Mouse (Mus musculus) MEL (cell line): ENCODE measurements at regions not wholly inside any gene's neighbourhood (a gene's known extent, or its start where the extent isn't known, plus 50 kb on each side); places are given as distances from the start of the nearest gene placed in this dataset.

Source experiments
- DNase-seq: peaks from one replicate; pipeline ENCODE4 v3.0.0; 2011; ENCODE audit warnings: low read depth, low spot score
- H3K27ac ChIP-seq: 2 replicates; pipeline ENCODE4 v1.5.1; 2012; ENCODE audit warnings: low read depth, mild to moderate bottlenecking, control low read depth, low read length, moderate library complexity; ENCODE audit not compliant: control insufficient read depth
- H3K27me3 ChIP-seq, 2 experiments: fragments of 150-350 bp in 1 of 2; sonication (generic) in 1 of 2; 2 replicates each; pipeline ENCODE4 v1.6.1; 2012; ENCODE audit warnings: low read length in 2 of 2, mild to moderate bottlenecking in 2 of 2, improper control_type of control experiment in 1 of 2, moderate library complexity in 1 of 2; ENCODE audit not compliant: insufficient read depth in 2 of 2, control insufficient read depth in 1 of 2
- H3K36me3 ChIP-seq, 2 experiments: 2 replicates each; pipeline ENCODE4 v1.6.1; 2012 to 2014; ENCODE audit warnings: low read length in 2 of 2, improper control_type of control experiment in 1 of 2, inconsistent platforms in 1 of 2, mild to moderate bottlenecking in 1 of 2; ENCODE audit not compliant: insufficient read depth in 2 of 2, control insufficient read depth in 1 of 2
- H3K4me1 ChIP-seq, 2 experiments: fragments of 150-350 bp in 1 of 2; sonication (generic) in 1 of 2; 2 replicates each; pipeline ENCODE4 v1.6.1; 2012; ENCODE audit warnings: low read length in 2 of 2, improper control_type of control experiment in 1 of 2, mild to moderate bottlenecking in 1 of 2; ENCODE audit not compliant: insufficient read depth in 2 of 2, control insufficient read depth in 1 of 2
- H3K4me3 ChIP-seq, 2 experiments: fragments of 150-350 bp in 1 of 2; sonication (generic) in 1 of 2; 2 replicates each; pipeline ENCODE4 v1.5.1; 2012; ENCODE audit warnings: low read depth in 2 of 2, low read length in 2 of 2, mild to moderate bottlenecking in 2 of 2, moderate library complexity in 2 of 2, control low read depth in 1 of 2, improper control_type of control experiment in 1 of 2; ENCODE audit not compliant: control insufficient read depth in 1 of 2, insufficient read depth in 1 of 2
- H3K79me2 ChIP-seq: 2 replicates; pipeline ENCODE4 v1.6.1; 2012; ENCODE audit warnings: mild to moderate bottlenecking, low read length, moderate library complexity; ENCODE audit not compliant: control insufficient read depth, poor library complexity, insufficient read depth
- H3K9ac ChIP-seq: 2 replicates; pipeline ENCODE4 v1.6.1; 2012; ENCODE audit warnings: low read depth, mild to moderate bottlenecking, control low read depth, low read length, moderate library complexity; ENCODE audit not compliant: control insufficient read depth, poor library complexity, severe bottlenecking
- H3K9me3 ChIP-seq: fragments of 150-350 bp; sonication (generic); replicated peaks from 2 replicates; pipeline ENCODE4 v1.6.1; 2012; ENCODE audit warnings: mild to moderate bottlenecking, low read length, improper control_type of control experiment, moderate library complexity; ENCODE audit not compliant: insufficient read depth
- CHD2 ChIP-seq: IDR thresholded peaks from 2 replicates; pipeline ENCODE4 v1.6.1; 2011; ENCODE audit warnings: low read length, improper control_type of control experiment
- CTCF ChIP-seq, 3 experiments: IDR thresholded peaks in 2 of 3; conservative IDR thresholded peaks in 1 of 3; 2 replicates each; pipeline ENCODE4 v1.5.1; 2011 to 2012; ENCODE audit warnings: low read length in 3 of 3, low read depth in 2 of 3, mild to moderate bottlenecking in 2 of 3, improper control_type of control experiment in 1 of 3, inconsistent platforms in 1 of 3, mixed read lengths in 1 of 3, moderate library complexity in 1 of 3; ENCODE audit not compliant: control insufficient read depth in 1 of 3, insufficient read depth in 1 of 3, poor library complexity in 1 of 3, severe bottlenecking in 1 of 3
- E2F4 ChIP-seq: IDR thresholded peaks from 2 replicates; pipeline ENCODE4 v1.6.1; 2011; ENCODE audit warnings: low read depth, low read length, improper control_type of control experiment, borderline replicate concordance
- ELF1 ChIP-seq: IDR thresholded peaks from 2 replicates; pipeline ENCODE4 v1.6.1; 2014; ENCODE audit warnings: low read depth, mild to moderate bottlenecking, inconsistent platforms, low read length, improper control_type of control experiment, moderate library complexity
- GABPA ChIP-seq: IDR thresholded peaks from 2 replicates; pipeline ENCODE4 v1.6.1; 2012; ENCODE audit warnings: low read depth, mild to moderate bottlenecking, inconsistent platforms, low read length, improper control_type of control experiment, moderate library complexity
- GATA1 ChIP-seq: IDR thresholded peaks from 2 replicates; pipeline ENCODE4 v1.6.1; 2011; ENCODE audit warnings: low read depth, low read length, improper control_type of control experiment
- MAFK ChIP-seq: IDR thresholded peaks from 2 replicates; pipeline ENCODE4 v1.6.1; 2011; ENCODE audit warnings: low read depth, mild to moderate bottlenecking, low read length, improper control_type of control experiment, borderline replicate concordance
- MAZ ChIP-seq: IDR thresholded peaks from 2 replicates; pipeline ENCODE4 v1.6.1; 2012; ENCODE audit warnings: low read depth, mild to moderate bottlenecking, inconsistent platforms, low read length, improper control_type of control experiment
- MEF2A ChIP-seq: IDR thresholded peaks from 2 replicates; pipeline ENCODE4 v1.6.1; 2014; ENCODE audit warnings: low read depth, mild to moderate bottlenecking, inconsistent platforms, low read length, improper control_type of control experiment; ENCODE audit not compliant: poor library complexity, insufficient replicate concordance, severe bottlenecking; ENCODE audit errors: extremely low read depth
- NELFE ChIP-seq: IDR thresholded peaks from 2 replicates; pipeline ENCODE4 v1.6.1; 2011; ENCODE audit warnings: low read depth, low read length, improper control_type of control experiment
- NRF1 ChIP-seq: IDR thresholded peaks from 2 replicates; pipeline ENCODE4 v1.6.1; 2014; ENCODE audit warnings: low read depth, mild to moderate bottlenecking, inconsistent platforms, low read length, improper control_type of control experiment, moderate library complexity; ENCODE audit not compliant: poor library complexity, insufficient read depth, severe bottlenecking
- POLR2AphosphoS2 ChIP-seq: IDR thresholded peaks from 2 replicates; pipeline ENCODE4 v1.6.1; 2011; ENCODE audit warnings: low read length, improper control_type of control experiment
- RAD21 ChIP-seq: IDR thresholded peaks from 2 replicates; pipeline ENCODE4 v1.6.1; 2011; ENCODE audit warnings: mild to moderate bottlenecking, low read depth, low read length, improper control_type of control experiment
- RCOR1 ChIP-seq: IDR thresholded peaks from 2 replicates; pipeline ENCODE4 v1.6.1; 2012; ENCODE audit warnings: low read depth, mild to moderate bottlenecking, inconsistent platforms, low read length, improper control_type of control experiment
- SIN3A ChIP-seq: IDR thresholded peaks from 2 replicates; pipeline ENCODE4 v1.6.1; 2012; ENCODE audit warnings: low read length, improper control_type of control experiment, inconsistent platforms
- SMC3 ChIP-seq: IDR thresholded peaks from 2 replicates; pipeline ENCODE4 v1.6.1; 2011; ENCODE audit warnings: low read depth, low read length, improper control_type of control experiment
- TAL1 ChIP-seq: IDR thresholded peaks from 2 replicates; pipeline ENCODE4 v1.6.1; 2012; ENCODE audit warnings: mild to moderate bottlenecking, inconsistent platforms, low read length, moderate library complexity, mixed read lengths
- TBP ChIP-seq: IDR thresholded peaks from 2 replicates; pipeline ENCODE4 v1.8.0; 2011; ENCODE audit warnings: low read depth, low read length, improper control_type of control experiment
- TCF12 ChIP-seq: IDR thresholded peaks from 2 replicates; pipeline ENCODE4 v1.6.1; 2014; ENCODE audit warnings: low read depth, mild to moderate bottlenecking, inconsistent platforms, low read length, improper control_type of control experiment, moderate library complexity
- UBTF ChIP-seq: IDR thresholded peaks from 2 replicates; pipeline ENCODE4 v1.6.1; 2012; ENCODE audit warnings: low read depth, mild to moderate bottlenecking, inconsistent platforms, low read length, improper control_type of control experiment, moderate library complexity, borderline replicate concordance; ENCODE audit not compliant: insufficient read depth
- USF1 ChIP-seq: IDR thresholded peaks from 2 replicates; pipeline ENCODE4 v1.6.1; 2014; ENCODE audit warnings: low read depth, mild to moderate bottlenecking, inconsistent platforms, low read length, improper control_type of control experiment, moderate library complexity
- USF2 ChIP-seq, 2 experiments: IDR thresholded peaks; 2 replicates each; pipeline ENCODE4 v1.6.1; 2011 to 2012; ENCODE audit warnings: improper control_type of control experiment in 2 of 2, low read length in 2 of 2, borderline replicate concordance in 1 of 2, inconsistent platforms in 1 of 2, low read depth in 1 of 2, mild to moderate bottlenecking in 1 of 2; ENCODE audit not compliant: insufficient read depth in 1 of 2
- ZC3H11A ChIP-seq: IDR thresholded peaks from 2 replicates; pipeline ENCODE4 v1.6.1; 2012; ENCODE audit warnings: low read depth, mild to moderate bottlenecking, inconsistent platforms, low read length, improper control_type of control experiment
- ZNF384 ChIP-seq: IDR thresholded peaks from 2 replicates; pipeline ENCODE4 v1.6.1; 2012; ENCODE audit warnings: low read depth, mild to moderate bottlenecking, inconsistent platforms, low read length, improper control_type of control experiment

DNA sequence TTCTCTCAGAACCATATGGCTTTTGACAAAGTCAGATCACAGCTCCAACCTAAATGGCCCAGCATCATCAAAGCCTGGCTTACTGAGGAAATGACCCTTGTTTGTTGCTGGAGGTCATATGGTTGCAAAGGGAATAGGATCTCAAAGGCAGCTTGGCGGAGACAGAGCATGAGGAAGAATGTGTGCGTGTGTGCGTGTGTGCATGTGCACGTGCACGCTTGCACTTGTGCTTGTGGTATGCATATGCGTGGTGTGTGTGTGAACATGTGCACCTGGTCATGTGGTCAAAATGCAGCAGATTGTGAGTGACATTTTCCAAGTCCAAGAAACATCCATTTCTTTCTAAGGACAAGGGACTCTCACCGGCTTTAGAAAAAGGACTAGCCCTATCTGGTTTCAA lies 216.9 kb downstream of the Dact1 start:
- Histone ChIP-seq H3K27me3 (no peaks in the 10 kb centered on the region), H3K79me2 (no peaks in the 10 kb centered on the region), H3K4me3 (no peak overlapping the region), H3K9ac (no peak overlapping the region), H3K9me3 (no peaks in the 10 kb centered on the region), H3K27ac (no peak overlapping the region), H3K4me1 (no peaks in the 10 kb centered on the region), H3K36me3 (no peaks in the 10 kb centered on the region)
- no peak for DNase-seq
- TF ChIP-seq TAL1 (no peak), POLR2AphosphoS2 (no peak), TCF12 (no peak), ELF1 (no peak), SIN3A (no peak), ZNF384 (no peak), MAZ (no peak), SMC3 (no peak), USF1 (no peak), NELFE (no peak), TBP (no peak), MAFK (no peak), UBTF (no peak), RCOR1 (no peak), USF2 (IDR thresholded peaks at IDR 0.05; ENCODE audit: borderline replicate concordance in 1 of 2, insufficient read depth in 1 of 2, low read depth in 1 of 2, low read length in 2 of 2) (no peak), GATA1 (no peak), GABPA (no peak), CTCF (IDR thresholded peaks at IDR 0.05 in 2 of 3, conservative IDR thresholded peaks at IDR 0.05 in 1 of 3; ENCODE audit: control insufficient read depth in 1 of 3, insufficient read depth in 1 of 3, low read depth in 2 of 3, low read length in 3 of 3, poor library complexity in 1 of 3, severe bottlenecking in 1 of 3) (no peak)

DNA sequence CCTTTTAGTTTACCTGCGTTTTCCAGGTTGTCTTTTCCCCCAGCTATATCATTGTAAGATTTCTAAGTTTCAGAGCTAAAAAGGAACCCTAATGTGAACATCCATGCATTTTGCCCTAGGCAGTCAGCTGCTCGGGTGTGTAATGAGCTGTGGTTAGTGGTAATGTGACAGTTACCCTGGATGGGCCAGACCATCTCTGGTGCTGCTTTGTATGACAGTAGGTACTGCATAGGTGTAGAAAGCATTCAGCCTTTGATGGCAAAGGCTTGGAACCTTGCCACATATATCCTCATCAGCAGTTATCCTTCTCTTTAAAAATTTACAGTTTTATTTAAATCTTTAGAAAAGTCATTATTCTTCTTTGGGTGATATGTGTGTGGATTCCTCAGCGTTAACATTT lies 222.5 kb downstream of the Dact1 start:
- TF ChIP-seq NRF1 (no peak), ZC3H11A (no peak), CHD2 (no peak), RAD21 (no peak), MAFK (no peak), MEF2A (no peak), E2F4 (no peak)
- TF ChIP-seq, all 39 proteins: peak for 0
- Histone ChIP-seq H3K4me1 (no peaks in the 10 kb centered on the region), H3K36me3 (no peaks in the 10 kb centered on the region), H3K4me3 (no peak overlapping the region), H3K79me2 (no peaks in the 10 kb centered on the region), H3K27ac (no peak overlapping the region), H3K9ac (no peak overlapping the region), H3K27me3 (no peaks in the 10 kb centered on the region), H3K9me3 (no peaks in the 10 kb centered on the region)
- no peak for DNase-seq
